Mouse (Mus musculus) liver, embryonic 13.5 days (tissue): ENCODE results near the gene Ccdc142. TPM values are rescaled to one million over a fixed set of nuclear protein-coding genes. Genes with fewer than 3 reads are reported as not detected.

Experiments
- microRNA counts: library from miRNA; unstranded; fragments of <30 nt; microRNA quantifications from one replicate; lab custom pipeline; 2016
- microRNA-seq: library from miRNA; unstranded; fragments of <30 nt; microRNA quantifications from one replicate; pipeline ENCODE4, GENCODE M21; 2016
- polyA plus RNA-seq: library from polyadenylated mRNA; unstranded; fragments of >200 nt; fragmentation: Nextera tagmentation; extraction: Ambion mirVana; gene quantifications from 2 replicates; pipeline ENCODE4 v1.2.1, GENCODE M21; 2015

Gene Ccdc142
- polyA plus RNA-seq, 1 experiment from 2014 or later, result 1.1 TPM

MicroRNA genes within 50 kb of the gene (microRNA counts, 519-probe panel; counts per million panel counts)
- microRNA mmu-miR-3470a+mmu-miR-3470b (lab: Ali Mortazavi, UCI), result 114 counts per million

Small RNAs within 50 kb of the gene (microRNA-seq; reads per million reads assigned to microRNA genes)
- gene Mir3470a, result not detected

Other genes starting within 250 kb of the Ccdc142 start
- gene Sema4f, start 161.8 kb upstream of the Ccdc142 start, polyA plus RNA-seq, result 0.05 TPM in 1 of 2 replicates, not detected in the other
- gene M1ap, start 154.7 kb upstream of the Ccdc142 start, polyA plus RNA-seq, result 10.3 and 15.7 TPM in 2 replicates
- 20.1 and 20.2 TPM in 2 replicates for gene Dok1, start 68.1 kb upstream of the Ccdc142 start, polyA plus RNA-seq
- gene Loxl3, start 67.4 kb upstream of the Ccdc142 start, polyA plus RNA-seq, result 2.1 and 2.2 TPM in 2 replicates
- 186 and 197 TPM in 2 replicates for gene Aup1, start 47.1 kb upstream of the Ccdc142 start, polyA plus RNA-seq
- gene Htra2, start 46.3 kb upstream of the Ccdc142 start, polyA plus RNA-seq, result 131 and 132 TPM in 2 replicates
- gene Dqx1, start 43.8 kb upstream of the Ccdc142 start, polyA plus RNA-seq, result 5.3 and 5.6 TPM in 2 replicates
- gene Tlx2, start 31.3 kb upstream of the Ccdc142 start, polyA plus RNA-seq, result 0.14 TPM in 1 of 2 replicates, not detected in the other
- 19.3 and 21.2 TPM in 2 replicates for gene Pcgf1, start 23.7 kb upstream of the Ccdc142 start, polyA plus RNA-seq
- gene Lbx2, start 15.2 kb upstream of the Ccdc142 start, polyA plus RNA-seq, result 0.24 and 0.38 TPM in 2 replicates
- gene Gm42688, start within 50 bp of the Ccdc142 start, polyA plus RNA-seq, result 1.1 and 1.3 TPM in 2 replicates
- 94.5 and 99.8 TPM in 2 replicates for gene Mrpl53, start 7.4 kb downstream of the Ccdc142 start, polyA plus RNA-seq
- 44.9 and 46.7 TPM in 2 replicates for gene Mogs, start 13.9 kb downstream of the Ccdc142 start, polyA plus RNA-seq
- gene Wbp1, start 20.0 kb downstream of the Ccdc142 start, polyA plus RNA-seq, result 30.4 and 32.3 TPM in 2 replicates
- gene Ino80b, start 23.8 kb downstream of the Ccdc142 start, polyA plus RNA-seq, result 6.3 and 7.2 TPM in 2 replicates
- gene Rtkn, start 33.9 kb downstream of the Ccdc142 start, polyA plus RNA-seq, result 10.1 and 11.7 TPM in 2 replicates
- gene Wdr54, start 54.8 kb downstream of the Ccdc142 start, polyA plus RNA-seq, result 0.60 and 0.67 TPM in 2 replicates
- gene 1700003E16Rik, start 54.8 kb downstream of the Ccdc142 start, polyA plus RNA-seq, result 0.15 and 0.20 TPM in 2 replicates
- 28.0 and 30.7 TPM in 2 replicates for gene Dctn1, start 64.3 kb downstream of the Ccdc142 start, polyA plus RNA-seq
- gene Slc4a5, start 118.2 kb downstream of the Ccdc142 start, polyA plus RNA-seq, result 0.86 and 0.89 TPM in 2 replicates
- 90.3 and 106 TPM in 2 replicates for gene Mthfd2, start 224.3 kb downstream of the Ccdc142 start, polyA plus RNA-seq
- 36.9 and 46.5 TPM in 2 replicates for gene Mob1a, start 224.4 kb downstream of the Ccdc142 start, polyA plus RNA-seq
- gene Bola3, start 247.5 kb downstream of the Ccdc142 start, polyA plus RNA-seq, result 329 and 343 TPM in 2 replicates